Mouse (Mus musculus) myocyte (in vitro differentiated cells): ENCODE data around the gene Cdh1.

Source experiments
- CEBPB ChIP-seq: IDR thresholded peaks from 2 replicates; pipeline ENCODE4 v1.6.1; 2011; ENCODE audit warnings: mild to moderate bottlenecking, moderate library complexity; ENCODE audit not compliant: poor library complexity, insufficient read depth, severe bottlenecking
- MAX ChIP-seq: IDR thresholded peaks from one replicate; pipeline ENCODE4 v1.6.1; 2011; ENCODE audit warnings: low read depth, mild to moderate bottlenecking, control low read depth
- MYOD1 ChIP-seq, 3 experiments: IDR thresholded peaks; one replicate each; pipeline ENCODE4 v1.6.1; 2011; ENCODE audit warnings: control low read depth in 2 of 3, low read depth in 2 of 3, mild to moderate bottlenecking in 2 of 3, moderate library complexity in 1 of 3; ENCODE audit not compliant: insufficient read length in 2 of 3, control insufficient read depth in 1 of 3
- MYOG ChIP-seq, 3 experiments: IDR thresholded peaks; one replicate each; pipeline ENCODE4 v1.6.1; 2011; ENCODE audit warnings: control low read depth in 2 of 3, low read depth in 2 of 3, mild to moderate bottlenecking in 2 of 3; ENCODE audit not compliant: insufficient read length in 2 of 3, control insufficient read depth in 1 of 3, insufficient read depth in 1 of 3
- POLR2A ChIP-seq: IDR thresholded peaks from one replicate; pipeline ENCODE4 v1.6.1; 2011; ENCODE audit warnings: low read depth, mild to moderate bottlenecking, control low read depth, moderate library complexity; ENCODE audit not compliant: insufficient read length
- REST ChIP-seq: IDR thresholded peaks from one replicate; pipeline ENCODE4 v1.6.1; 2011; ENCODE audit warnings: mild to moderate bottlenecking, control low read depth, moderate library complexity; ENCODE audit not compliant: insufficient read depth, insufficient read length
- TCF12 ChIP-seq: IDR thresholded peaks from one replicate; pipeline ENCODE4 v1.6.1; 2011; ENCODE audit warnings: mild to moderate bottlenecking, control low read depth; ENCODE audit not compliant: poor library complexity, insufficient read depth, severe bottlenecking
- TCF3 ChIP-seq: IDR thresholded peaks from one replicate; pipeline ENCODE4 v1.6.1; 2011; ENCODE audit warnings: low read depth, control low read depth; ENCODE audit not compliant: insufficient read length
- USF1 ChIP-seq: IDR thresholded peaks from one replicate; pipeline ENCODE4 v1.6.1; 2011; ENCODE audit warnings: low read depth, mild to moderate bottlenecking, control low read depth, moderate library complexity

DNA sequence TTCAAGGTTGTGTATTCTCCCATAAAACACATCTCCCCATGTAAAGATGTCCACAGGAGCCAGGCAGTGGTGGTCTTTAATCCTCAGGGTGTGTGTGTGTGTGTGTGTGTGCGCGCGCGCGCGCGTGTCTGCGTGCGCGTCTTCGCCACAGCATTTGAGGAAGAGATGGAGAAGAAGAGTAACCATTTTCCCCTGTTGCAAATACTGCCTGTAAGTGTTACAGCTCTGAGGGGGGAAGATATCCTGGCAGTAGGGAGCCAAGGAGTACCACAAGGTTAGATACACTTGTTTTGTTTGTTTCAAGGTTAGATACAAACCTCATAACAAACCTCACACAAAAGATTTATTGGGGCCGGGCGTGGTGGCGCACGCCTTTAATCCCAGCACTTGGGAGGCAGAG, 71.2 kb downstream of the Cdh1 start:
- no peak for TF ChIP-seq POLR2A
- no peak for TF ChIP-seq TCF3
- TF ChIP-seq MAX, result no peak
- no peak for TF ChIP-seq REST
- no peak for TF ChIP-seq USF1
- TF ChIP-seq CEBPB, result no peak
- TF ChIP-seq MYOG (IDR thresholded peaks at IDR 0.05; ENCODE audit: control insufficient read depth in 1 of 3, insufficient read depth in 1 of 3, insufficient read length in 2 of 3, low read depth in 2 of 3), result no peak
- no peak for TF ChIP-seq MYOD1 (IDR thresholded peaks at IDR 0.05; ENCODE audit: control insufficient read depth in 1 of 3, insufficient read length in 2 of 3, low read depth in 2 of 3)
- no peak for TF ChIP-seq TCF12
